Mouse (Mus musculus): ENCODE data around the gene Cemip.

Gene Cemip

DNA sequence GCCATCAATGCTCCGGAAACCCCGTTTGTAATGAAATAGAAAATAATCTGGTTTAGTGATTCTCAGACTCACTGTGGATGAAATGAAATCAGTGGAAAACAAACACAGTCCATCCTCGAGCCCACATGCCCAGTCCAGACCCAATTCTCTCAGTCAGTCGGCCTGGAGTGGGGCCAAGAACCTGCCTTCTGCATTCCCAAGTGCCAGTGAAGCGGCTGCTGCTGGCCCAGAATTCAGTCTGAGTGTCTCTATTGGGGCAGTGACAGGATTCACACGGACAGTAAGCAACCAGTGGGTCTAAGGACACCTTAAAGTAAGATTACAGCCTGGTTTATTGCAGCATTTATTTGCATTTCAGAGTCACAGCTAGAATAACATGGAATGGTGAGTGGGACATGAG is 10.2 kb upstream of the Cemip start:
- CTCF ChIA-PET = interaction anchor here (0.6 kb wide), 1 partner anchor 10 kb away, joined by 3 read pairs; no protein-coding TSS in a partner anchor

GRCm38 (mm10) chr7:84090793-84091192 is 4.5 kb upstream of the Cemip start:
- CTCF ChIA-PET = interaction anchor here (0.6 kb wide), 1 partner anchor 25 kb away, joined by 9 read pairs; no protein-coding TSS in a partner anchor

DNA sequence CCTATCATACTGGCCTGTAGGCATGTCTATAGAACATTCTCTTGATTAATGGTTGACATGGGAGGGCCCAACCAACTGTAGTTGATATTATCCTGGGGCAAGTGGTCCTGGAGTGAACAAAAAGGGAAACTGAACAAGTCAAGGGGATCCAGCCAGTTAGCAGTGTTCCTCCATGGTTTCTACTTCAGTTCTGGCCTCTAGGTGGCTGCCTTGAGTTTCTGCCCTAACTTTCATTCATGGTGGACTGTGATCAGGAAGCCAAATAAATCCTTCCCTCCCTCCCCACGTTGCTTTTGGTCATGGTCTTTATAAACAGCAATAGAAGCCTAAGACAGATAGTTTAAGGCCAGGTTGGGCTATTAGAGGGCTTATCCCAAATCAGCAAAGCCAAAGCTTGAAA is 3.5 kb upstream of the Cemip start:
- CTCF ChIA-PET = interaction anchor here (0.6 to 3.9 kb wide), 4 partner anchors 9 to 184 kb away, joined by 3 to 35 read pairs (median 3); no protein-coding TSS in a partner anchor

DNA sequence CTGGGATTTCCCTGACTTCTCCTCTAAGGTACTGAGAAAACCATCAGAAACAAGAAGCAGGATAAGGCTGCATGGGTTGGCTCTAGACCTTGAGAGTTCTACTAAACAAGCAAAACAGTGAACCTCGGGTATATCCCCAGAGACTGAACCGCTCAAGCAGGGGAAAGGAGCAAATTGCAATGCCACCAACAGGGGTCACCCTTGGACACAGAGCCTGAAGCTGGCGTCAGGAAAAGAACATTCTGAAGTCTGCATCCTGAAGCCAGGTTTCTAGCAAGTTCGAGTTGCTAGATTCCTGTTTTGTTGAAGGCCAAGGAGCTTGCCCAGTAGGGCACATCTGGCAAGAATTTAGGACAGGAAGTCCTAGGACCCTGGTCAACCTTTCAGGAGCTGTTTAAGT is 2.7 kb upstream of the Cemip start:
- CTCF ChIA-PET = interaction anchor here (0.6 to 3.9 kb wide), 4 partner anchors 14 to 184 kb away, joined by 3 to 35 read pairs (median 4); no protein-coding TSS in a partner anchor

DNA sequence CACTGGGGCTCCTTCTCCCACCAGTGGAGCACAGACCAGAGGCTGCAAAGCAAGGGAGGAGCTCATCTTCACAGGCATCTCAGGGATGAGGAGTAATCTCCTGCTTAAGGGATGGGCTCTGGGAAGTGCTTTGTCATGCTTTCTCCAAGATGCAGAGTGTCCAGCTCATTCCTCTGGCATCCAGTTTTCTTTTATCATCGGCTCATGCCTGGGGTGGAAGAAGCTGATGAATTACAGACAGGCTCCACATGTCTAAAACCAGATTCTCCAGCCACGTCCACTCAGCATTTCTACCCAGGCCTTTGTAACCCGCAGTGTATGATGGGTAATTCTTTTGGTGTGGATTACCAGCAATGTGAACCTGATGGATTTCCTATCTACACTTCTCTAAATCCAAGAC is 1.9 kb upstream of the Cemip start:
- CTCF ChIA-PET = interaction anchor here (3.9 kb wide), 1 partner anchor 185 kb away, joined by 35 read pairs; no protein-coding TSS in a partner anchor

DNA sequence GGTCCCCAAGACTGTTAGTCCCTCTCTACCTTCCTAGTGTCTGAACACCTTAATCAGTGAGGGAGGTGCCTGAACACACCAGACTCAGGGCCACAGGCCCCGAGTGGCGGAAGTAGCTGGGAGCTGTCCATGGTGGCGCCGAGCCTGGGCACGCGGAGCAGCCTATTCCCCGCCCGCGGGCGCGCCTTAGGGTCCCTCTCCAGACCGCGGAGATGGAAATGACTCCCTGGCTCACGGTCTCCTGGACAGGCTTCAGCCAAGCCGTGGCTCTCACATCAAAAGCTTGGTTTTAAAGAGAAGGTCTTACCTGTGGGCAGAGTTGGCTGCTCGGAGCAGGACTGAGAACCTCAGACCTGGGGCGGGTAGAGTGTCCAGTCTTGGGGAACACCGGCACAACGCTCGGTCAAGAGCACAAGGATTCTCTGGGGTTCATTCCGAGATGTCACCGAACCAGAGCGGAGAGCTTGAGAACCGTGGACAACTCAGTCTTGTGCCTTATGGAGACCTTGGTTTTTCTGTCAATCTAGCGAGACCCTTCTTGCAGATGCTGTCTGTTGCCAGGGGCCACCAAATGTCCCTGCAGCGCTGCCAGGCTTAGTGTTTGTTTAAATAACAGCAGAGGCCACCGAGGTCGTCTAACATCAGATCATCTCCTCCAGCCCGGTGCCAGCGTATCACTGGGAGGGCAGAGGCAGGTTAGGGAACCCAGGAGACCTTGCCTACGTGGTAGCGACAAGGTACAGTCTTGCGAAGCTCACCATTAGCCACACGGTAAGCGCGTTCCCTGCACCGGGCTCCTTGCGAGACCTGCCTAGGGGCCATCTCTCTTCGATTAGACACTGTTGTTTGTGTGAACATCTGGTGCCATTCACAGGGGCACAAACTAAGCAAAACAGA is 1.0 kb downstream of the Cemip start:
- CTCF ChIA-PET = no interaction called here

DNA sequence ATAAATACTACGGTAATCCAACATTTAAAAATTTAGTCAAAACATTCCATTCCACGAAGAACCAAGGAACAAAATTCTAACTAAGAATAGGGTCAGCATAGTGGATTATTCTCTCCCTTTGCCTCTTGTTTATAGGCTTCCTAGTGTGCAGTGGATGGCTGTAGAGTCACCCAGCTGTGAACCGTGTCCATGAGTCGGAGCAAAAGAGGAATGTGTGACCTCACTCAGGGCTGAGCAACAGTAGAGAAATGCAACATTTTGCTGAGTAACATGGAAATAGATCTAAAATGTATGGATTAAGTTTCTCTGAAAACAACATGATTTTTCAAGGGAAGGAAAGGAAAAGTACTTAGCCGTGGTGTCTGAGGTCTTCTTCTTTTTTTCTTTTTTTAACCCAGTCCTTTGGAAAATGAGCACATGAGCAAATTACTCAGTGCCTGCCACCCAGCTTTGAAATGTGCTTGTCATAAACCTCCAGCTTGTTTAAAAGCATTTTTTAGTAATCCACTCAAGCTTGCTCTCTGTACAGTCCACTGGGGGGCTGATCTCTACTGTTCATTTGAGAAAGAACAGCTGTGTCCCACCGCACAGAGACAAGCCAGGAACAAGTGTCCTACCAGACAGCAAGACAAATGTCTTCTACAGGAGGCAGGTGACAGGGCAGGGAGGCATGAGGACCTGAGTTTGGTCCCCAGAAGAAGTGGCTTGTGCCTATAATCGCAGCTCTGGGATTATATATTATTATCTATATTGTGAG is 8.9 kb downstream of the Cemip start:
- CTCF ChIA-PET = no interaction called here

- CTCF ChIA-PET = no interaction called here
Measured at GRCm38 (mm10) chr7:84074266-84074665, 12.0 kb downstream of the Cemip start.

- CTCF ChIA-PET = no interaction called here
Measured at GRCm38 (mm10) chr7:84073856-84074255, 12.4 kb downstream of the Cemip start.

DNA sequence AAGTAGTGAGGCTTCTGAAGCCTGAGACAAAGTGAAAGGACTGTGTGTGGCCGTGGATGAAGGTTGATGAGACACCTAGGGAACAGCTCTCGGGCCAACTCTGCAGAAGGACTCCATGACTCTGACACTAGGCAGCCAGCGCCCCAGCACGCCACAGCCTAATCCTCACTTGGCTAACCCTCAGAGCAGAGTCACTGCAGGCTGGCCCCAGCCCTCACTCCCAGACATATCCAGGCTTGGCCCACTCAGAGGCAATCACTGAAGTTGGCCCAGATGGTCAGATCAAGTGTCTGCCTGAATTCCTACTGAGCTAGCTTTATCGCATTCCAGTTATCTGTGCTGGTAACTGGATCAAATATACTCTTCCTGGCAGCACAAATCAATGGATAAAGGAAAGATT is 17.4 kb downstream of the Cemip start:
- CTCF ChIA-PET = interaction anchor here (0.6 kb wide), 1 partner anchor 1193 kb away, joined by 4 read pairs; no protein-coding TSS in a partner anchor

DNA sequence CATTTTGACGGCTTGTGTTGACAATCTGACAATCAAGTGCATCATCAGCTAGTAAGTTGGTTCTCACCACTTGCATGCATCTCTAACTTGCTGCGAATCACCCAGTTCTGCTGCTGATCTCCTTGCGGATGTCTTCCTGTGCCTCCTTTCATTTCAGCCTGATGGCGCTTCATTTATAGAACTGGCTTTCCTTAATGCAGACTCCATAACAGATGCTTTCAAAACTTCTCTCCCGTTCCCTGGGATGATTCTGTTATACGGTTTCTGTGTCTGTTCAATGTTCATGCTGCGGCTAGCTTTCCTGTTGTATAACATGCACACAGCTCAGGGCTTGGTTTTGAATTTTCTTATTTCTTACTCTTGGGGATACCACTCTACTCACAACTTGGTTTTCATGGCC is 26.5 kb downstream of the Cemip start:
- CTCF ChIA-PET = no interaction called here

- CTCF ChIA-PET = no interaction called here
Measured at GRCm38 (mm10) chr7:84055961-84056629, 30.2 kb downstream of the Cemip start.

DNA sequence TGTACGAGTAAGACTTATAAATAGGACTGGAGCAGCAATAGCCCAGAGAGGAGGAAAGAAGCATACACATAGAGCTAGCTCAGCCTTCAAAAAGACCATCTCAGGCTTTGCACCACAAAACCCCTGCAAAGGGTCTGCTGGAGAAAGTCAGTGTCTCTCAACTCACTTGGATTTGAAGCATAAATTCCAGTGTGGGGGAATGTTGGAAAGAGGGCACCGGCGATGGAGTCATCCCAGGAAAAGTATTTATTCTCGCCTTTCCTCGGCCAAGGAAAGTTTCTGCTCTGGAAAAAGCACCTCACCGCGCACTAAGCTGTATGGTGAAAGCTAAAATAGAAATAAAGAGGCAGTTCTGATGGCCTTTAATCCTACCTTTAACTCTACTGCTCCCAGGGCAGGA is 32.4 kb downstream of the Cemip start:
- CTCF ChIA-PET = no interaction called here

DNA sequence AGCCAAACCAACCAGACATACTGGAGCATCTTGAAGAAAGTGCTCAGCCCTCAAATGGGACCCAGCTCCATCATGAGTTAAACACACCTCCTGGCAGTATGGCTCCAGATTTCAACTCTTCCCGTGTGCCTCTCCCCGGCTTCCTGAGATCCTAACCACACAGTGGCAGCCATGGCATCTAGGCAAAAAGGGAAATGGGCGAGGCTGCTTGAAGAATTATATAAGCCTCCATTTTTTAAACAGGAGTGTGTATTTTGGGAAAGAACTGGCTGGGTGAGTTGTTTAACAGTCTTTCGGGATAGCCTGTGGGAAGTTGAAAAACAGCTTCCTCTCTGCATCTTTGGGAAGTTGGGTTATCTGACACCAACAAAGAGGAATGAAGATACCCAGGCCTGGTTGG is 34.9 kb downstream of the Cemip start:
- CTCF ChIA-PET = interaction anchor here (0.6 kb wide), 1 partner anchor 1019 kb away, joined by 3 read pairs; no protein-coding TSS in a partner anchor

GRCm38 (mm10) chr7:84045546-84045945 is 40.8 kb downstream of the Cemip start:
- CTCF ChIA-PET = no interaction called here

- CTCF ChIA-PET = no interaction called here
Measured at GRCm38 (mm10) chr7:84044581-84045290, 41.6 kb downstream of the Cemip start.

DNA sequence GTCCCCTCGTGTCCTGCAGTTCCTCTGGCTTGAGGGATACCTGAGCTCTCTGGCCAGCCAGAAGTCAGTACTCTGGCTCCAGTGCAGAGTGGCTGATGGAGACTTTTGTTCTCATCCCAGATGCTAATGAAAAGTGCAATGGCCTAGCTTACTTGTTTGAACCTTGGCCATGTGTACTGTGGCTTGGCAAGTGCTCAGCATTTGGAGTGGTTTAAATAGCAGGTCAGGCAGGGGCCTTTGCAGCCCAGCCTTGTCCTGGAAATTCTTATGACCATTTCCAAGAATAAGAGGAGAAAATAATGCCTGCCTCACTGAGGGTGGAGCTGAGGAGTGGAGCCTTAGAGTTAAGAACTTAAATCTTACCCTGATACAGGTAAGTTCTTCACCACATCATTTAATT is 43.6 kb downstream of the Cemip start:
- CTCF ChIA-PET = no interaction called here

GRCm38 (mm10) chr7:84039856-84040522 is 46.3 kb downstream of the Cemip start:
- CTCF ChIA-PET = no interaction called here

- CTCF ChIA-PET = no interaction called here
Measured at GRCm38 (mm10) chr7:84038642-84039041, 47.7 kb downstream of the Cemip start.

DNA sequence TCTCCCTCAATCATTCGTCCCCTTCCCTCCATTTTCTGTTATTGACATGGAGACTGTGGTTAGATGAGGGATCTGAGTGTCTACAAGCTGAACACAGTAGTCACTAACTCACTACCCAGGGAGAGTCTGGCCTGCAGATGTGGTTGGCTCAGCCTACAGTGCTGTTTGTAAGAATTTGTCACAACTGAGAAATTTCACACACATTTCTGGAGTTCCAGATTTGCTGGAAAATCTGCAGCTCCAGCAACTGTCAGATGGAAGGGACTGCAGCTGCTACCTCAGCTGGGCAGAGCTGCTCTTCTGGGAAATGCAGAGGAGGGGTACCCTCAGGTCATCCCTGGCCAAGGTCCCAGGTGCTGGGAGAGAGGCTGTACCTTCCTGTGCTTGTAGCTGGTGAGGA is 53.5 kb downstream of the Cemip start:
- CTCF ChIA-PET = no interaction called here
